Mouse (Mus musculus) brown adipose tissue, adult 24 weeks (tissue): ENCODE measurements around the gene Oaf. TPM values are rescaled to one million over a fixed set of nuclear protein-coding genes. Genes with fewer than 3 reads are reported as not detected.

Experiments used
- H3K27ac ChIP-seq: fragments of 200-500 bp; replicated peaks from 2 replicates; pipeline ENCODE4 v1.5.1; 2012; ENCODE audit warnings: low read depth, mild to moderate bottlenecking, low read length
- H3K4me1 ChIP-seq: fragments of 200-500 bp; 2 replicates; pipeline ENCODE4 v1.6.1; 2012; ENCODE audit warnings: low read length, mixed read lengths; ENCODE audit not compliant: control insufficient read depth, insufficient read depth, insufficient read length
- H3K4me3 ChIP-seq: fragments of 200-500 bp; 2 replicates; pipeline ENCODE4 v1.5.1; 2012; ENCODE audit warnings: low read depth, mild to moderate bottlenecking, low read length, moderate library complexity; ENCODE audit not compliant: insufficient read depth
- polyA plus RNA-seq: library from polyadenylated mRNA; stranded (reverse); fragments of >200 nt; gene quantifications from 2 replicates; pipeline ENCODE4 v1.2.4, GENCODE M21; 2012; ENCODE audit not compliant: missing spikeins, insufficient read depth, insufficient read length

Oaf gene
- polyA plus RNA-seq, 1 experiment: 29.8 TPM

DNA sequence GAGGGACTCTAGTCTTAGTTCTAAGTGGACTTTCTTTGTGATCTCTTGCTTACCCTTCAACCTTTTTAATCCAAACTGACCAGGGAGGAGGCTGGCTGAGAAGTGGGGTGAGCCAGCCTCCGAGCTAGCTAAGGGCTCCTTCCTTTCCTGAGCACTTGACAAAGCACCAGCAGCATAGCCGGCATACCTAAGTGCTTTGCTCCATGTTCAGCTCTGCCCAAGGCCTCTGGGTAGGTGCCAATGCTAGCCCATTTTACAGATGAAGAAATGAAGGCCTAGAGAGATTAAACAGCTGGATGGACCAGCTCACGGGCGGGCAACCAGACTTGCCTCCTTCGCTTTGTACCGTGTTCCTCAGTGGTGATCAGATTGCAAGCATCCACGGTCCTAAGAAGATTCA, 3.1 kb downstream of the Oaf start:
- Histone ChIP-seq H3K4me3 (peak overlapping the region; percentile 88; the same call in 1 of the 2 replicates), H3K27ac (peak overlapping the region; percentile 68; the same call in 1 of the 2 replicates), H3K4me1 (peaks cover 12% of the 10 kb centered on the region)

DNA sequence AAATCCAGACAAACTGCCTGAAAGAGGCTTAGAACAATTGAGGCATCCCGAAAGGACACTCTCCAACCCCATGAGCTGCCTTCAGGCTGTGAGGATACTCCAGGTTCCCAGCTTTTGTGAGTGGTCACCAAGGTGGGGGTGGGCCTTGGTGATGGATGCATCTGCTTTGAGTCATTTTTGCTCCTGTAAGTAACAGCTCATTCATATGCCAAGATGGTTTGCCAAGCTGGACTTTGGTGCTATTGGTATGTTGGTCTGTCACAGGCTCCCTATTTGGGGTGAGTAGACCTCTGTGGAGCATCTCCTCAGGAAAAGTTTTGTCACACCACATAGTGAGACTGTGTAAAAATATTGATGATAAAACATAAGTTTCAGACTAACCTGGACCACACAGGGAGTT, 3.6 kb downstream of the Oaf start:
- H3K4me1 ChIP-seq: peaks cover 16% of the 10 kb centered on the region

DNA sequence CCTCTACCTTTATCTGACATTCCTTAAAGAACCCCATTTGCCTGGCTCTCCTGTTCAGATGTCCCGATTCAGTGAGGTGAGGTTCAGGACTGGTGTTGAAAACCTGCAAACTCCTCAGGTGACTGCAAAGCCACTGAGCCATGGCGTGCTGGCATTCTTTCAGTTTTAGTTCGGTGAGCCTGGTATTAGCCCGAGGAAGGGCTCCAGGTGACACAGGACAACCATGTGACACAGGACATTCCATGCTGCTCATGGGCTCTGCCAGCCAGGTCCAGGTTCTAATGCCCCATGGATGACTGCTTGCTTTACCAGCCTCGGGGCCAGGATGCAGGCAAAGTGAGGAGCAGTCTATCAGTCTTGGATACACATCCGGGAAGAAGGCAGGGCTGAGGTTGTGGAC, 4.4 kb downstream of the Oaf start:
- Histone ChIP-seq H3K4me3 (no peak overlapping the region), H3K27ac (no peak overlapping the region)

More for the DNA sequence above, 3.6 kb downstream of the Oaf start:
- H3K4me3 ChIP-seq: no peak overlapping the region
- no peak overlapping the region for H3K27ac ChIP-seq

DNA sequence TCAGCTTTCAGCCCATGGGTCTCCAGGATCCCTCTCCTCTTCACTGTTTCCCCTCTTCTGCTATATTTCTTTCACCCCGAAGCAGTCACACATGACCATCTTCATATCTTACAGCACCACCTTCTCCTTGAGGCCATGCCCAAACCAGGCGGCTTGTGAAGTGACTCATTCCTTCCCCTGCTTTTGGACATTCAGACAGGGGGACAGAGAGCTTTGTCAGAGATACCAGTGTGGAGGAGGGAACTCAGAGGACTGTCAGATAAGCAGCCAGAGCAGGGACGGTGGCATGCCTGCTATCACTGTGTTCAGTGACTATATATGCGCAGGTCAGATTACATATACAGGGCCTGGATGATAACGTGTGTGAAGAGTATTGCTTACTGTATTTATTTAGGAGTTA, 5.2 kb downstream of the Oaf start:
- Histone ChIP-seq H3K4me3 (no peak overlapping the region), H3K4me1 (peaks cover 21% of the 10 kb centered on the region), H3K27ac (no peak overlapping the region)

More for the DNA sequence above, 4.4 kb downstream of the Oaf start:
- H3K4me1 ChIP-seq: peaks cover 21% of the 10 kb centered on the region

DNA sequence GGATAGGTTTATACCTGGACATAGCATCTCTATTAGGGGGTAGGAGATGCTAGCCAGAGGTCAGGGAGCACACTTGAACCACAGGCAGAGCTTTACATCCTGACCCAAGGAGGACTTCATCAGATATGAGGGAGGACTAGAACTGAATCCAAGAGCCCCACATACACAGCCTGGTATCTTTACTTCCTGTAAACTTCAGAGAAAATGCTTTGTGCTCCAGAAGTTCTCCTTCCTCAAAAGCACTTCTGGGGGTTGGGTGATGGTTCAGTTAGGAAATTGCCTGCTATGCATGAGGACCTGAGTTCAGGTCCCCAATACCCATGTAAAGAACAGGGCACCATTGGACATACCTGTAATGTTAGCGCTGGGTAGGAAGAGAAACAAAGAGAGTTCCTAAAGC, 6.2 kb downstream of the Oaf start:
- Histone ChIP-seq H3K4me3 (no peak overlapping the region), H3K27ac (no peak overlapping the region), H3K4me1 (peaks cover 27% of the 10 kb centered on the region)

- H3K27ac ChIP-seq: no peak overlapping the region
- H3K4me1 ChIP-seq: peaks cover 29% of the 10 kb centered on the region
- no peak overlapping the region for H3K4me3 ChIP-seq
Observed at GRCm38 (mm10) chr9:43233044-43233443, 6.7 kb downstream of the Oaf start.

DNA sequence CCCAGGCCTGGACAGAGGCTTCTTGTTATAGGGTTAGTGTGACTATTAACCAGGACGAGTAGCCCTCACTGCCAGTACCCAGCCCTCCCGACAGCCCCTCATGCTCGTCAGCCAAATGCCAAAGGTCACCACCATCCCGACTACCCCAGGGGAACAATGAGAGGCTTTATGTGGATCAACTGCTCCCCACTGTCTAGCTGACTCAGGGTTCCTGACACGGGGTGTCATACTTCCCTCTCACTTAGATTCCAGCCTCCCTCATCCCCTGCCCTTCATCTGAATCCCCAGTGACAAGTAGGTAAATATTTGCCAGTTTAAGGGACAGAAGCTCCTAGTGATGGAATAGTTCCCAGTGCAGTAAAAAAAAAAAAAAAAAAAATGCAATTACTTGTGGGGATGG, 7.4 kb downstream of the Oaf start:
- Histone ChIP-seq H3K4me1 (peaks cover 33% of the 10 kb centered on the region), H3K27ac (no peak overlapping the region; the same call in 1 of the 2 replicates), H3K4me3 (no peak overlapping the region)

DNA sequence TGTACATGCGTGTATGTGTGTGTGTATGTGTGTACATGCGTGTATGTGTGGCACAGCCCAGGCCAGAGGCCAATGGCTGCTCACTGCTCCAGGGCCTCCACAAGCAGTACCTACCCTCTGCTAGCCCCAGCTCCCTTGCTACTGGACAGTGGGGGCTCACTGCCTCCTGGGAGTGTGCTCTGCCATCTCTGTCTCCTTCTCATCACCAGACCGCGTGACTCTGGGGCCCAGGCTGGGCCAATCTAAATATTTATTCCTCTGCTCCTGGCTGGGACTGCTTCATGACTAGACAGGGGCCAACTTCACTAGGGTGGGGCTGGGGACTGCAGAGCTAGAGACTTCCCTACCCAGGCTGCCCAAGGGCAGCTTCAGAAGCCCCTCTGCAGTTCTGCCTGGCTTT, 7.9 kb downstream of the Oaf start:
- Histone ChIP-seq H3K4me3 (no peak overlapping the region), H3K27ac (peak overlapping the region; percentile 50), H3K4me1 (peaks cover 31% of the 10 kb centered on the region)

- Histone ChIP-seq H3K4me1 (peaks cover 35% of the 10 kb centered on the region), H3K4me3 (no peak overlapping the region), H3K27ac (peak overlapping the region; percentile 50; the same call in 1 of the 2 replicates)
Observed at GRCm38 (mm10) chr9:43230886-43231285, 8.8 kb downstream of the Oaf start.

DNA sequence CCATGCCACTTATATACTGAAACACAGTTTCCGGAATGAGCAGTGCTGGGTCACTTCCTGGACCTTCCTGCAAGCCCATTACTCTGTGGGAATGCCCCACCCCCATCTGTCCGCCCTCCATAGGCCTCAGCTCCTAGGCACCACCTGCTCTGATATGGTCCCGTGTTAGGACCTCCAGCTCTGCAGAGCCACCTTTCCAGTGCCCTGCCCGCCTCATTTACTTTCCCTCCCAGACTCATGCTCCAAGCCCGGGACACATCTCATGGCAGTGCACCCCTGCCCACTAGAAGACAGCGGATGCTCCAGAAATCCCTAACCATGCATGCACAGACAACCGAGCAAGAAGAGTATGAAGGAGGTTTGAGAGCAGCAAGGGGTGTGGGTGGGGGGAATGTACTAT, 9.7 kb downstream of the Oaf start:
- H3K4me1 ChIP-seq: peaks cover 44% of the 10 kb centered on the region
- H3K4me3 ChIP-seq: no peak overlapping the region
- no peak overlapping the region for H3K27ac ChIP-seq

- H3K4me3 ChIP-seq: no peak overlapping the region
- H3K4me1 ChIP-seq: peaks cover 47% of the 10 kb centered on the region
- 0 out of 2 replicates have a peak overlapping the region, but pooled peaks have one; percentile 15 for H3K27ac ChIP-seq
Observed at GRCm38 (mm10) chr9:43229398-43229895, 10.3 kb downstream of the Oaf start.

GRCm38 (mm10) chr9:43228745-43229144, 11.0 kb downstream of the Oaf start:
- Histone ChIP-seq H3K27ac (0 out of 2 replicates have a peak overlapping the region, but pooled peaks have one; percentile 15), H3K4me3 (no peak overlapping the region), H3K4me1 (peaks cover 46% of the 10 kb centered on the region)

- Histone ChIP-seq H3K4me1 (peaks cover 42% of the 10 kb centered on the region), H3K27ac (0 out of 2 replicates have a peak overlapping the region, but pooled peaks have one; percentile 13), H3K4me3 (no peak overlapping the region)
Observed at GRCm38 (mm10) chr9:43227626-43228025, 12.1 kb downstream of the Oaf start.

DNA sequence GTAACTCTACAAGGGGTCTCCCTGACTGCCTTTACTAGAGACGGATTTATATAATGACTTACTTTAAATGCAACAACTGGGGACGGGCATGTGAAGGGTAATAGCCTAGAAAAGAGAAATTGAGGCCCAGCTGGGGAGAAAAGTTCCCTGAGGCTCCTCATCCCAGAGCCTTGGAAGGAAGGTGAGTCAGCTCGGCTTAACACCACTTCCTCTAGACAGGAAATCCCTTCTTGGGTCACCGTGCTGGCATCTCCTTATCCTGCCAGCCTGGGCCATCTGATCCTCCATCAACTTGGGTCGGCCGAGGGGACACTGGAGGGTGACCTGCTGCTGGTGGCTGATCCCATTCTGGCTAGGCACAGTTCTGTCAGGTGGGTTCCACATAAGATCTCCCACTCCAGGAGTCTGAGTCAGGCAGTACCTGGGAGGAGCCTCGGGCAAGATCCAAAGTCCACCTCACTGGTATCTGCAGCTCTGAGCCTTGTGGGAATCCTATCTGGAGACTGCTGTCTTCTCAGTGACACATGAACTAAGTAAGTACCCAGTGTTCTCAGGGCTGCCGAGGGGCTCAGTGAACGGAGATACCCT, 13.0 kb downstream of the Oaf start:
- H3K4me1 ChIP-seq: peaks cover 42% of the 10 kb centered on the region
- no peak overlapping the region for H3K4me3 ChIP-seq
- no peak overlapping the region for H3K27ac ChIP-seq

- H3K27ac ChIP-seq: peak overlapping the region; percentile 7; the same call in 1 of the 2 replicates
- H3K4me1 ChIP-seq: peaks cover 33% of the 10 kb centered on the region
- H3K4me3 ChIP-seq: no peak overlapping the region
Observed at GRCm38 (mm10) chr9:43225481-43225880, 14.2 kb downstream of the Oaf start.

- Histone ChIP-seq H3K27ac (peak overlapping the region; percentile 7; the same call in 1 of the 2 replicates), H3K4me3 (no peak overlapping the region), H3K4me1 (peaks cover 32% of the 10 kb centered on the region)
Observed at GRCm38 (mm10) chr9:43224771-43225355, 14.8 kb downstream of the Oaf start.
